ENCODE assay signal across 9 mouse cellular contexts in the genomic region with DNA sequence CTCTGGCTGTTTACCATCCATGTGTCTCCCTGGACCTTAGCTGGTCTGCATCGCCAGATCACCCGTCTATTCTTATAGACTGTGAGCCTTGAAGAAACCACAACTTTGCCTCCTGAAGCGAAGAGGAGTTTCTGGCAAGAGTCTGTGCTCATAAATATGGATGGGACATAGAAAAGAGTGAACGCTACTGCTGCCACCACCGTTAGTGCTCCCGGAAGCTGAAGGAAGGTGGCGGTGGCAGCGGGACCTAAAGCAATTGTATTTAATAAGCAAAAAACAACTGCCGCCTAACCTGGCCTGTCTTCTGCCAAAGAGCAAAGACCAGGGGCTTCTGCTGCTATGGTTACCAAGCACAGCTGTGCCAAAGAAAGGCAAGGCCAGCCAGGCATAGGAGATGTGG. TPM values are rescaled to one million over a fixed set of nuclear protein-coding genes. Genes with fewer than 3 reads are reported as not detected.
DNase-seq lines count a peak whose midpoint lies in the region; ATAC-seq and TF ChIP-seq lines count a peak whose summit lies in the region.
"Had no signal": no experiment of that assay in that cellular context is flagged by ENCODE, and none has a peak within 500 bp of the region (broad histone marks: within the 10 kb centered on the region; RNA-seq: fewer than 3 reads in every experiment).

No protein-coding gene starts in this region.

- no peak overlapping the region for H3K4me3 ChIP-seq in left cerebral cortex, adult 2 months
- H3K4me3 ChIP-seq in forebrain, embryonic 12.5 days (replicated peaks) = no peak overlapping the region
- H3K4me3 ChIP-seq in hindbrain, embryonic 15.5 days = no peak overlapping the region
- H3K4me3 ChIP-seq in midbrain, embryonic 16.5 days (ENCODE audit: low read depth, low read length) = no peak overlapping the region
- no peak overlapping the region for H3K4me3 ChIP-seq in intestine, embryonic 16.5 days (ENCODE audit: low read length)
- H3K4me3 ChIP-seq: heart, adult 2 months had no signal

- no peak overlapping the region for H3K9ac ChIP-seq in forebrain, embryonic 12.5 days
- H3K9ac ChIP-seq in hindbrain, embryonic 15.5 days = no peak overlapping the region
- 0 out of 2 replicates have a peak overlapping the region, but pooled peaks have one; percentile 11 for H3K9ac ChIP-seq in midbrain, embryonic 16.5 days (ENCODE audit: low read depth, low read length)
- no peak overlapping the region for H3K9ac ChIP-seq in intestine, embryonic 16.5 days (ENCODE audit: low read depth, low read length)
- H3K9ac ChIP-seq: liver, embryonic 14.5 days had no signal

- peak overlapping the region; percentile 97 for H3K27ac ChIP-seq in left cerebral cortex, adult 2 months
- peak overlapping the region; percentile 56; the same call in 1 of the 2 replicates for H3K27ac ChIP-seq in forebrain, embryonic 12.5 days
- H3K27ac ChIP-seq in hindbrain, embryonic 15.5 days (replicated peaks) = peak overlapping the region; percentile 87
- H3K27ac ChIP-seq in midbrain, embryonic 16.5 days (ENCODE audit: low read length) = peak overlapping the region; percentile 96
- H3K27ac ChIP-seq in intestine, embryonic 16.5 days (ENCODE audit: low read length) = no peak overlapping the region
- H3K27ac ChIP-seq: liver, embryonic 14.5 days had no signal

- no peak overlapping the region for H3K4me2 ChIP-seq in forebrain, embryonic 12.5 days
- H3K4me2 ChIP-seq in hindbrain, embryonic 15.5 days = no peak overlapping the region
- no peak overlapping the region for H3K4me2 ChIP-seq in midbrain, embryonic 16.5 days (ENCODE audit: low read length)
- H3K4me2 ChIP-seq in intestine, embryonic 16.5 days (ENCODE audit: low read depth, low read length) = no peak overlapping the region

- intact Hi-C loops in left cerebral cortex, adult 2 months (cut with DNase I) = no loop called here
- intact Hi-C loops in left cerebral cortex, postnatal 10 days (cut with DNase I) = no loop called here

- H3K27me3 ChIP-seq in forebrain, embryonic 12.5 days = no peaks in the 10 kb centered on the region
- H3K27me3 ChIP-seq in hindbrain, embryonic 15.5 days = no peaks in the 10 kb centered on the region
- H3K27me3 ChIP-seq in midbrain, embryonic 16.5 days (ENCODE audit: control insufficient read depth, insufficient read depth, low read depth, low read length) = no peaks in the 10 kb centered on the region
- no peaks in the 10 kb centered on the region for H3K27me3 ChIP-seq in intestine, embryonic 16.5 days (replicated peaks; ENCODE audit: control insufficient read depth, insufficient read depth, low read length)

- no peak for DNase-seq in left cerebral cortex, adult 2 months (ENCODE audit: extremely low spot score in 1 of 2, low spot score in 2 of 2)
- DNase-seq in left cerebral cortex, postnatal 10 days (ENCODE audit: extremely low spot score in 1 of 2, low spot score in 2 of 2) = no peak
- no peak for DNase-seq in spleen, postnatal 10 days (ENCODE audit: low spot score in 2 of 2)

- 60% methylated on average over 9 of the region's 9 CpGs for WGBS in forebrain, embryonic 12.5 days
- WGBS in hindbrain, embryonic 15.5 days = 38% methylated on average over 9 of the region's 9 CpGs
- WGBS in midbrain, embryonic 16.5 days = 36% methylated on average over 9 of the region's 9 CpGs
- 86% methylated on average over 9 of the region's 9 CpGs for WGBS in intestine, embryonic 16.5 days

- no peak for ATAC-seq in forebrain, embryonic 12.5 days (ENCODE audit: low FRiP score)
- ATAC-seq in hindbrain, embryonic 15.5 days (ENCODE audit: low FRiP score, low read depth) = no peak
- no peak for ATAC-seq in midbrain, embryonic 16.5 days
- ATAC-seq in intestine, embryonic 16.5 days = no peak

- no peak for TF ChIP-seq CTCF in left cerebral cortex, adult 2 months (IDR thresholded peaks at IDR 0.05)

- no peaks in the 10 kb centered on the region for H3K9me3 ChIP-seq in forebrain, embryonic 12.5 days
- no peaks in the 10 kb centered on the region for H3K9me3 ChIP-seq in hindbrain, embryonic 15.5 days
- H3K9me3 ChIP-seq in midbrain, embryonic 16.5 days (replicated peaks; ENCODE audit: control insufficient read depth, low read length, poor library complexity, severe bottlenecking) = no peaks in the 10 kb centered on the region
- no peaks in the 10 kb centered on the region for H3K9me3 ChIP-seq in intestine, embryonic 16.5 days (ENCODE audit: control insufficient read depth, low read length)

- no peaks in the 10 kb centered on the region for H3K36me3 ChIP-seq in forebrain, embryonic 12.5 days (replicated peaks)
- H3K36me3 ChIP-seq in hindbrain, embryonic 15.5 days = no peaks in the 10 kb centered on the region
- no peaks in the 10 kb centered on the region for H3K36me3 ChIP-seq in midbrain, embryonic 16.5 days (ENCODE audit: control insufficient read depth, insufficient read depth, low read length)
- H3K36me3 ChIP-seq in intestine, embryonic 16.5 days (ENCODE audit: control insufficient read depth, insufficient read depth, low read length) = no peaks in the 10 kb centered on the region

- peaks cover 88% of the 10 kb centered on the region for H3K4me1 ChIP-seq in forebrain, embryonic 12.5 days
- H3K4me1 ChIP-seq in hindbrain, embryonic 15.5 days (replicated peaks) = peaks cover 84% of the 10 kb centered on the region
- peaks cover 76% of the 10 kb centered on the region for H3K4me1 ChIP-seq in midbrain, embryonic 16.5 days (ENCODE audit: control insufficient read depth, insufficient read depth, low read length)
- H3K4me1 ChIP-seq in intestine, embryonic 16.5 days (ENCODE audit: control insufficient read depth, insufficient read depth, low read length) = peaks cover 31% of the 10 kb centered on the region

RNA-seq across cellular contexts. Expression of gene Cstad, which starts 59.3 kb away (rescaled TPM):
- total RNA-seq in left cerebral cortex, adult 2 months (2021) = 1 to 10 TPM; 2.8 to 5.7 TPM
- 1 to 10 TPM; 3.1 to 4.8 TPM for total RNA-seq in left cerebral cortex, postnatal 10 days (2021)
- polyA plus RNA-seq in forebrain, embryonic 12.5 days (2016; fragmentation: Nextera tagmentation; extraction: Ambion mirVana) = 0.47 and 0.67 TPM in 2 replicates
- polyA plus RNA-seq in hindbrain, embryonic 15.5 days (2015; fragmentation: Nextera tagmentation; extraction: Ambion mirVana) = 0.51 and 0.94 TPM in 2 replicates
- 0.62 TPM in 2 replicates for polyA plus RNA-seq in midbrain, embryonic 16.5 days (2015; fragmentation: Nextera tagmentation; extraction: Ambion mirVana)
- 0.58 and 0.99 TPM in 2 replicates for polyA plus RNA-seq in intestine, embryonic 16.5 days (2015; fragmentation: Nextera tagmentation; extraction: Ambion mirVana)
